Mouse (Mus musculus) lung, postnatal 0 days (tissue): ENCODE data around the gene F5. TPM values are rescaled to one million over a fixed set of nuclear protein-coding genes. Genes with fewer than 3 reads are reported as not detected.

ENCODE experiments used
- ATAC-seq: fragments of 200-750 bp; cut with Nextera tagmentation; 2 replicates; pipeline ENCODE4 v1.8.0; 2017; ENCODE audit warnings: moderate library complexity
- DNase-seq: peaks from one replicate; pipeline ENCODE4 v3.0.0-alpha.2; 2016; ENCODE audit warnings: low spot score
- H3K27ac ChIP-seq: fragments of 300-500 bp; sonication (generic); 2 replicates; pipeline ENCODE4 v1.5.1; 2014; ENCODE audit warnings: antibody characterized with exemption, mild to moderate bottlenecking, low read length, mixed read lengths
- H3K27me3 ChIP-seq: fragments of 300-500 bp; sonication (generic); replicated peaks from 2 replicates; pipeline ENCODE4 v1.6.1; 2014; ENCODE audit warnings: low read length, mixed read lengths; ENCODE audit not compliant: insufficient read depth
- H3K36me3 ChIP-seq: fragments of 300-500 bp; sonication (generic); 2 replicates; pipeline ENCODE4 v1.6.1; 2014; ENCODE audit warnings: low read length, mixed read lengths; ENCODE audit not compliant: insufficient read depth
- H3K4me1 ChIP-seq: fragments of 300-500 bp; sonication (generic); 2 replicates; pipeline ENCODE4 v1.6.1; 2014; ENCODE audit warnings: antibody characterized with exemption, low read depth, low read length, mixed read lengths; ENCODE audit not compliant: insufficient read depth
- H3K4me2 ChIP-seq: fragments of 300-500 bp; sonication (generic); replicated peaks from 2 replicates; pipeline ENCODE4 v1.6.1; 2014; ENCODE audit warnings: low read depth, mild to moderate bottlenecking, low read length, moderate library complexity, mixed read lengths
- H3K4me3 ChIP-seq: fragments of 300-500 bp; sonication (generic); 2 replicates; pipeline ENCODE4 v1.5.1; 2014; ENCODE audit warnings: low read depth, low read length
- H3K9ac ChIP-seq: fragments of 300-500 bp; sonication (generic); replicated peaks from 2 replicates; pipeline ENCODE4 v1.6.1; 2014; ENCODE audit warnings: low read depth, mild to moderate bottlenecking
- H3K9me3 ChIP-seq: fragments of 300-500 bp; sonication (generic); 2 replicates; pipeline ENCODE4 v1.6.1; 2016; ENCODE audit warnings: low read length, mixed read lengths
- CTCF ChIP-seq: IDR thresholded peaks from 2 replicates; pipeline ENCODE4 v1.5.1; 2016; ENCODE audit warnings: antibody characterized with exemption, mild to moderate bottlenecking
- EP300 ChIP-seq: IDR thresholded peaks from 2 replicates; pipeline ENCODE4 v1.6.1; 2016; ENCODE audit warnings: antibody characterized with exemption, mild to moderate bottlenecking, control low read depth
- WGBS: fragments of 180-500 bp; shearing (Covaris S2); extraction: QIAGEN DNeasy Blood & Tissue Kit; methylation state at CpG from one replicate; pipeline ENCODE4 v1.1.7; 2014; 5-methylcytosine and 5-hydroxymethylcytosine counted together
- polyA plus RNA-seq: library from polyadenylated mRNA; unstranded; fragments of >200 nt; fragmentation: Nextera tagmentation; extraction: Ambion mirVana; gene quantifications from 2 replicates; pipeline ENCODE4 v1.2.1, GENCODE M21; 2015

F5 gene
- polyA plus RNA-seq, 1 experiment from 2014 or later, result 0.33 TPM

- no peak overlapping the region for H3K4me3 ChIP-seq
- H3K9ac ChIP-seq, result no peak overlapping the region
- no peak for TF ChIP-seq CTCF
- peak; percentile 66 for TF ChIP-seq EP300
- peaks cover 7% of the 10 kb centered on the region; the same call in 1 of the 2 replicates for H3K36me3 ChIP-seq
- no peaks in the 10 kb centered on the region for H3K9me3 ChIP-seq
- no peak overlapping the region for H3K27ac ChIP-seq
- WGBS, result 65% methylated on average over 16 of the region's 16 CpGs
- ATAC-seq, result peak; percentile 57
- peak; percentile 41 for DNase-seq
- no peak overlapping the region for H3K4me2 ChIP-seq
- H3K27me3 ChIP-seq, result no peaks in the 10 kb centered on the region
- H3K4me1 ChIP-seq, result no peaks in the 10 kb centered on the region
Observed at GRCm38 (mm10) chr1:164260171-164261028, 108.8 kb downstream of the F5 start.

- H3K4me1 ChIP-seq, result no peaks in the 10 kb centered on the region
- DNase-seq (peak; percentile 91), ATAC-seq (peak; percentile 91)
- no peak overlapping the region for H3K27ac ChIP-seq
- no peak overlapping the region for H3K4me2 ChIP-seq
- peaks cover 7% of the 10 kb centered on the region; the same call in 1 of the 2 replicates for H3K36me3 ChIP-seq
- H3K4me3 ChIP-seq, result no peak overlapping the region
- 69% methylated on average over 7 of the region's 7 CpGs for WGBS
- no peak overlapping the region for H3K9ac ChIP-seq
- H3K27me3 ChIP-seq, result no peaks in the 10 kb centered on the region
- TF ChIP-seq EP300 (peak; percentile 70), CTCF (no peak)
- H3K9me3 ChIP-seq, result no peaks in the 10 kb centered on the region
Observed at GRCm38 (mm10) chr1:164261553-164261952, 109.9 kb downstream of the F5 start.

Other genes with a start within 250 kb of the F5 start
- gene Scyl3, start 222.7 kb upstream of the F5 start, polyA plus RNA-seq, result 12.3 and 13.6 TPM in 2 replicates
- 1.4 and 2.3 TPM in 2 replicates for gene BC055324, start 157.0 kb upstream of the F5 start, polyA plus RNA-seq
- gene Mettl18, start 156.9 kb upstream of the F5 start, polyA plus RNA-seq, result 5.4 and 5.8 TPM in 2 replicates
- 0.05 TPM in 1 of 2 replicates, not detected in the other for gene Sele, start 103.6 kb upstream of the F5 start, polyA plus RNA-seq
- gene Sell, start 89.9 kb upstream of the F5 start, polyA plus RNA-seq, result 2.9 and 3.4 TPM in 2 replicates
- 0.39 and 0.76 TPM in 2 replicates for gene Selp, start 36.6 kb upstream of the F5 start, polyA plus RNA-seq
- 3.8 and 3.9 TPM in 2 replicates for gene Slc19a2, start 97.2 kb downstream of the F5 start, polyA plus RNA-seq
- 14.4 and 19.3 TPM in 2 replicates for gene Ccdc181, start 123.7 kb downstream of the F5 start, polyA plus RNA-seq
- gene Nme7, start 152.3 kb downstream of the F5 start, polyA plus RNA-seq, result 17.7 and 18.8 TPM in 2 replicates
- 27.8 and 27.9 TPM in 2 replicates for gene Blzf1, start 155.7 kb downstream of the F5 start, polyA plus RNA-seq